Mouse (Mus musculus) neural tube, embryonic 14.5 days (tissue): ENCODE measurements at regions not wholly inside any gene's neighbourhood (a gene's known extent, or its start where the extent isn't known, plus 50 kb on each side); places are given as distances from the start of the nearest gene placed in this dataset.

Experiments
- ATAC-seq: fragments of 200-750 bp; cut with Nextera tagmentation; 2 replicates; pipeline ENCODE4 v1.8.0; 2017; ENCODE audit warnings: low read depth, mild to moderate bottlenecking, moderate TSS enrichment, moderate library complexity
- H3K27ac ChIP-seq: fragments of 300-500 bp; sonication (generic); 2 replicates; pipeline ENCODE4 v1.5.1; 2014; ENCODE audit warnings: low read depth, mild to moderate bottlenecking, control low read depth, low read length, moderate library complexity, mixed read lengths
- H3K27me3 ChIP-seq: fragments of 300-500 bp; sonication (generic); 2 replicates; pipeline ENCODE4 v1.6.1; 2014; ENCODE audit warnings: low read length; ENCODE audit not compliant: control insufficient read depth, insufficient read depth
- H3K36me3 ChIP-seq: fragments of 300-500 bp; sonication (generic); 2 replicates; pipeline ENCODE4 v1.6.1; 2014; ENCODE audit warnings: low read length, mixed read lengths; ENCODE audit not compliant: control insufficient read depth, insufficient read depth
- H3K4me1 ChIP-seq: fragments of 300-500 bp; sonication (generic); 2 replicates; pipeline ENCODE4 v1.6.1; 2014; ENCODE audit warnings: low read length; ENCODE audit not compliant: control insufficient read depth, insufficient read depth
- H3K4me2 ChIP-seq: fragments of 300-500 bp; sonication (generic); 2 replicates; pipeline ENCODE4 v1.6.1; 2014; ENCODE audit warnings: mild to moderate bottlenecking, low read depth, low read length, control low read depth
- H3K4me3 ChIP-seq: fragments of 300-500 bp; sonication (generic); 2 replicates; pipeline ENCODE4 v1.5.1; 2014; ENCODE audit warnings: low read depth, low read length, control low read depth, mixed read lengths
- H3K9ac ChIP-seq: fragments of 300-500 bp; sonication (generic); replicated peaks from 2 replicates; pipeline ENCODE4 v1.6.1; 2014; ENCODE audit warnings: low read depth, mild to moderate bottlenecking, control low read depth, low read length, mixed read lengths
- H3K9me3 ChIP-seq: fragments of 300-500 bp; sonication (generic); 2 replicates; pipeline ENCODE4 v1.6.1; 2016; ENCODE audit warnings: low read length; ENCODE audit not compliant: control insufficient read depth
- WGBS: fragments of 180-500 bp; shearing (Covaris S2); extraction: QIAGEN DNeasy Blood & Tissue Kit; methylation state at CpG from one replicate; pipeline ENCODE4 v1.1.7; 2014; 5-methylcytosine and 5-hydroxymethylcytosine counted together

- Histone ChIP-seq H3K9me3 (no peaks in the 10 kb centered on the region), H3K4me2 (no peak overlapping the region), H3K4me3 (no peak overlapping the region), H3K27me3 (no peaks in the 10 kb centered on the region), H3K27ac (no peak overlapping the region), H3K36me3 (no peaks in the 10 kb centered on the region), H3K4me1 (no peaks in the 10 kb centered on the region), H3K9ac (no peak overlapping the region)
- 84% methylated on average over 6 of the region's 6 CpGs for WGBS
- ATAC-seq, result no peak
Observed at GRCm38 (mm10) chr12:8109876-8110275, 98.0 kb upstream of the Ldah start.

GRCm38 (mm10) chr12:8110297-8110696 is 97.6 kb upstream of the Ldah start:
- H3K4me3 ChIP-seq, result no peak overlapping the region
- H3K4me2 ChIP-seq, result no peak overlapping the region
- no peaks in the 10 kb centered on the region for H3K27me3 ChIP-seq
- H3K36me3 ChIP-seq, result no peaks in the 10 kb centered on the region
- H3K9ac ChIP-seq, result no peak overlapping the region
- H3K9me3 ChIP-seq, result no peaks in the 10 kb centered on the region
- H3K4me1 ChIP-seq, result no peaks in the 10 kb centered on the region
- no peak overlapping the region for H3K27ac ChIP-seq
- ATAC-seq, result no peak
- 48% methylated on average over 4 of the region's 4 CpGs for WGBS

- Histone ChIP-seq H3K9ac (no peak overlapping the region), H3K4me2 (no peak overlapping the region), H3K27me3 (no peaks in the 10 kb centered on the region), H3K4me3 (no peak overlapping the region), H3K27ac (no peak overlapping the region), H3K9me3 (no peaks in the 10 kb centered on the region), H3K36me3 (no peaks in the 10 kb centered on the region), H3K4me1 (no peaks in the 10 kb centered on the region)
- 75% methylated on average over 4 of the region's 4 CpGs for WGBS
- no peak for ATAC-seq
Observed at GRCm38 (mm10) chr12:8111484-8111883, 96.4 kb upstream of the Ldah start.

- no peaks in the 10 kb centered on the region for H3K36me3 ChIP-seq
- no peak for ATAC-seq
- no peak overlapping the region for H3K4me3 ChIP-seq
- no peak overlapping the region for H3K27ac ChIP-seq
- no peaks in the 10 kb centered on the region for H3K27me3 ChIP-seq
- WGBS, result 82% methylated on average over 1 of the region's 1 CpGs
- no peak overlapping the region for H3K9ac ChIP-seq
- H3K4me2 ChIP-seq, result no peak overlapping the region
- no peaks in the 10 kb centered on the region for H3K9me3 ChIP-seq
- H3K4me1 ChIP-seq, result no peaks in the 10 kb centered on the region
Observed at GRCm38 (mm10) chr12:8155566-8155965, 52.3 kb upstream of the Ldah start.
